Mouse (Mus musculus) heart, postnatal 0 days (tissue): ENCODE measurements at regions not wholly inside any gene's neighbourhood (a gene's known extent, or its start where the extent isn't known, plus 50 kb on each side); places are given as distances from the start of the nearest gene placed in this dataset.

ENCODE experiments used
- ATAC-seq: fragments of 200-750 bp; cut with Nextera tagmentation; 2 replicates; pipeline ENCODE4 v1.8.0; 2017; ENCODE audit warnings: low read depth, moderate number of reproducible peaks, moderate library complexity; ENCODE audit not compliant: insufficient read depth
- DNase-seq: peaks from one replicate; pipeline ENCODE4 v3.0.0-alpha.2; 2016; ENCODE audit warnings: low spot score
- H3K27ac ChIP-seq: fragments of 300-500 bp; sonication (generic); 2 replicates; pipeline ENCODE4 v1.5.1; 2014; ENCODE audit warnings: low read depth, mild to moderate bottlenecking
- H3K27me3 ChIP-seq: fragments of 300-500 bp; sonication (generic); 2 replicates; pipeline ENCODE4 v1.6.1; 2014; ENCODE audit warnings: low read length, mixed read lengths; ENCODE audit not compliant: control insufficient read depth, insufficient read depth
- H3K36me3 ChIP-seq: fragments of 300-500 bp; sonication (generic); replicated peaks from 2 replicates; pipeline ENCODE4 v1.6.1; 2014; ENCODE audit warnings: low read length, mixed read lengths; ENCODE audit not compliant: control insufficient read depth, insufficient read depth
- H3K4me1 ChIP-seq: fragments of 300-500 bp; sonication (generic); 2 replicates; pipeline ENCODE4 v1.6.1; 2014; ENCODE audit warnings: antibody characterized with exemption; ENCODE audit not compliant: control insufficient read depth, insufficient read depth
- H3K4me2 ChIP-seq: fragments of 300-500 bp; sonication (generic); 2 replicates; pipeline ENCODE4 v1.6.1; 2014; ENCODE audit warnings: low read depth, mild to moderate bottlenecking, low read length, moderate library complexity
- H3K4me3 ChIP-seq: fragments of 300-500 bp; sonication (generic); 2 replicates; pipeline ENCODE4 v1.5.1; 2014; ENCODE audit warnings: low read depth, low read length
- H3K9ac ChIP-seq: fragments of 300-500 bp; sonication (generic); replicated peaks from 2 replicates; pipeline ENCODE4 v1.6.1; 2014; ENCODE audit warnings: low read depth, low read length, mixed read lengths
- H3K9me3 ChIP-seq: fragments of 300-500 bp; sonication (generic); replicated peaks from 2 replicates; pipeline ENCODE4 v1.6.1; 2016; ENCODE audit warnings: low read length; ENCODE audit not compliant: control insufficient read depth
- CTCF ChIP-seq: IDR thresholded peaks from 2 replicates; pipeline ENCODE4 v1.5.1; 2016; ENCODE audit warnings: antibody characterized with exemption, control low read depth, low read depth
- EP300 ChIP-seq: IDR thresholded peaks from 2 replicates; pipeline ENCODE4 v1.6.1; 2016; ENCODE audit warnings: antibody characterized with exemption, low read depth
- WGBS: fragments of 180-500 bp; shearing (Covaris S2); extraction: QIAGEN DNeasy Blood & Tissue Kit; methylation state at CpG from one replicate; pipeline ENCODE4 v1.1.7; 2014; 5-methylcytosine and 5-hydroxymethylcytosine counted together

GRCm38 (mm10) chr5:116934151-116934550 is 181.8 kb downstream of the Suds3 start:
- H3K27me3 ChIP-seq: no peaks in the 10 kb centered on the region
- no peak overlapping the region for H3K27ac ChIP-seq
- no peaks in the 10 kb centered on the region for H3K4me1 ChIP-seq
- ATAC-seq (no peak), DNase-seq (no peak)
- peaks cover 6% of the 10 kb centered on the region; the same call in 1 of the 2 replicates for H3K9me3 ChIP-seq
- H3K4me3 ChIP-seq: no peak overlapping the region
- H3K4me2 ChIP-seq: no peak overlapping the region
- no peak overlapping the region for H3K9ac ChIP-seq
- 66% methylated on average over 3 of the region's 3 CpGs for WGBS
- TF ChIP-seq CTCF (no peak), EP300 (no peak)
- no peaks in the 10 kb centered on the region for H3K36me3 ChIP-seq

- WGBS: 82% methylated on average over 5 of the region's 5 CpGs
- H3K4me2 ChIP-seq: no peak overlapping the region
- H3K9me3 ChIP-seq: peaks cover 6% of the 10 kb centered on the region; the same call in 1 of the 2 replicates
- H3K4me3 ChIP-seq: no peak overlapping the region
- TF ChIP-seq EP300: no peak
- no peak for DNase-seq
- H3K4me1 ChIP-seq: no peaks in the 10 kb centered on the region
- no peaks in the 10 kb centered on the region for H3K27me3 ChIP-seq
- no peak overlapping the region for H3K9ac ChIP-seq
- H3K27ac ChIP-seq: no peak overlapping the region
- no peak for ATAC-seq
- no peaks in the 10 kb centered on the region for H3K36me3 ChIP-seq
These were observed 182.8 kb downstream of the Suds3 start for GRCm38 (mm10) chr5:116933105-116933504.

GRCm38 (mm10) chr5:116923761-116924160 is 192.2 kb downstream of the Suds3 start:
- TF ChIP-seq CTCF (no peak), EP300 (no peak)
- Histone ChIP-seq H3K9ac (no peak overlapping the region), H3K9me3 (no peaks in the 10 kb centered on the region), H3K27me3 (no peaks in the 10 kb centered on the region), H3K36me3 (no peaks in the 10 kb centered on the region), H3K27ac (no peak overlapping the region), H3K4me2 (no peak overlapping the region), H3K4me3 (no peak overlapping the region), H3K4me1 (no peaks in the 10 kb centered on the region)
- no peak for DNase-seq
- ATAC-seq: no peak
- 54% methylated on average over 4 of the region's 4 CpGs for WGBS

GRCm38 (mm10) chr5:116922059-116922671 is 193.7 kb downstream of the Suds3 start:
- DNase-seq (no peak), ATAC-seq (no peak)
- 78% methylated on average over 17 of the region's 17 CpGs for WGBS

GRCm38 (mm10) chr5:116914876-116915275 is 201.0 kb downstream of the Suds3 start:
- WGBS: 37% methylated on average over 12 of the region's 12 CpGs
- TF ChIP-seq EP300 (no peak), CTCF (no peak)
- no peak for DNase-seq
- H3K36me3 ChIP-seq: no peaks in the 10 kb centered on the region
- H3K9ac ChIP-seq: no peak overlapping the region
- no peaks in the 10 kb centered on the region for H3K4me1 ChIP-seq
- H3K9me3 ChIP-seq: 0 out of 2 replicates have a peak, but pooled peaks cover 5% of the 10 kb centered on the region
- ATAC-seq: no peak
- no peaks in the 10 kb centered on the region for H3K27me3 ChIP-seq
- H3K4me2 ChIP-seq: no peak overlapping the region
- H3K27ac ChIP-seq: no peak overlapping the region
- H3K4me3 ChIP-seq: no peak overlapping the region

More at GRCm38 (mm10) chr5:116922059-116922671, 193.7 kb downstream of the Suds3 start:
- Histone ChIP-seq H3K9me3 (0 out of 2 replicates have a peak, but pooled peaks cover 5% of the 10 kb centered on the region), H3K36me3 (no peaks in the 10 kb centered on the region), H3K27me3 (no peaks in the 10 kb centered on the region), H3K4me3 (no peak overlapping the region), H3K27ac (no peak overlapping the region), H3K9ac (no peak overlapping the region), H3K4me2 (no peak overlapping the region), H3K4me1 (no peaks in the 10 kb centered on the region)
- TF ChIP-seq EP300: no peak
- no peak for TF ChIP-seq CTCF

GRCm38 (mm10) chr5:116900846-116901245 is 215.1 kb downstream of the Suds3 start:
- H3K36me3 ChIP-seq: no peaks in the 10 kb centered on the region
- no peaks in the 10 kb centered on the region for H3K4me1 ChIP-seq
- no peak for DNase-seq
- WGBS: 72% methylated on average over 5 of the region's 5 CpGs
- TF ChIP-seq CTCF (no peak), EP300 (no peak)
- H3K27me3 ChIP-seq: no peaks in the 10 kb centered on the region
- H3K27ac ChIP-seq: no peak overlapping the region
- H3K9ac ChIP-seq: no peak overlapping the region
- H3K4me3 ChIP-seq: no peak overlapping the region
- H3K9me3 ChIP-seq: peaks cover 14% of the 10 kb centered on the region; the same call in 1 of the 2 replicates
- no peak for ATAC-seq
- no peak overlapping the region for H3K4me2 ChIP-seq
